Mouse (Mus musculus) embryonic facial prominence, embryonic 11.5 days (tissue): Measurements from ENCODE around the gene BC107364. TPM values are rescaled to one million over a fixed set of nuclear protein-coding genes. Genes with fewer than 3 reads are reported as not detected.
"Not testable (repeated sequence)": the region's sequence is repeated elsewhere in the genome, so short reads cannot be mapped to it uniquely, and the experiment has no call there.

Source experiments
- ATAC-seq: fragments of 200-750 bp; cut with Nextera tagmentation; replicated peaks from 2 replicates; pipeline ENCODE4 v1.8.0; 2017; ENCODE audit warnings: low read depth; ENCODE audit not compliant: insufficient number of reproducible peaks, low FRiP score, low TSS enrichment
- DNase-seq: peaks from one replicate; pipeline ENCODE4 v3.0.0-alpha.2; 2015; ENCODE audit warnings: low spot score
- H3K27ac ChIP-seq: fragments of 300-500 bp; sonication (generic); replicated peaks from 2 replicates; pipeline ENCODE4 v1.5.1; 2014; ENCODE audit warnings: mild to moderate bottlenecking, low read depth, low read length, control low read depth
- H3K27me3 ChIP-seq: fragments of 300-500 bp; sonication (generic); 2 replicates; pipeline ENCODE4 v1.6.1; 2014; ENCODE audit warnings: mild to moderate bottlenecking, low read length, moderate library complexity, mixed read lengths; ENCODE audit not compliant: control insufficient read depth, insufficient read depth
- H3K36me3 ChIP-seq: fragments of 300-500 bp; sonication (generic); replicated peaks from 2 replicates; pipeline ENCODE4 v1.6.1; 2014; ENCODE audit warnings: low read depth, mild to moderate bottlenecking, low read length, moderate library complexity, mixed read lengths; ENCODE audit not compliant: control insufficient read depth, insufficient read depth
- H3K4me1 ChIP-seq: fragments of 300-500 bp; sonication (generic); 2 replicates; pipeline ENCODE4 v1.6.1; 2014; ENCODE audit warnings: low read length, mixed read lengths; ENCODE audit not compliant: control insufficient read depth, insufficient read depth
- H3K4me2 ChIP-seq: fragments of 300-500 bp; sonication (generic); 2 replicates; pipeline ENCODE4 v1.6.1; 2014; ENCODE audit warnings: low read depth, mild to moderate bottlenecking, control low read depth, low read length, moderate library complexity
- H3K4me3 ChIP-seq: fragments of 300-500 bp; sonication (generic); 2 replicates; pipeline ENCODE4 v1.5.1; 2014; ENCODE audit warnings: low read depth, low read length, control low read depth
- H3K9ac ChIP-seq: fragments of 300-500 bp; sonication (generic); replicated peaks from 2 replicates; pipeline ENCODE4 v1.6.1; 2014; ENCODE audit warnings: mild to moderate bottlenecking, control low read depth, low read length
- H3K9me3 ChIP-seq: fragments of 300-500 bp; sonication (generic); replicated peaks from 2 replicates; pipeline ENCODE4 v1.6.1; 2016; ENCODE audit warnings: mild to moderate bottlenecking, low read length, inconsistent platforms, mixed read lengths; ENCODE audit not compliant: control insufficient read depth
- WGBS: fragments of 180-500 bp; shearing (Covaris S2); extraction: QIAGEN DNeasy Blood & Tissue Kit; methylation state at CpG from one replicate; pipeline ENCODE4 v1.1.7; 2014; 5-methylcytosine and 5-hydroxymethylcytosine counted together
- polyA plus RNA-seq: library from polyadenylated mRNA; unstranded; fragments of >200 nt; fragmentation: Nextera tagmentation; extraction: Ambion mirVana; gene quantifications from 2 replicates; pipeline ENCODE4 v1.2.1, GENCODE M21; 2014

BC107364 gene
- polyA plus RNA-seq, 1 experiment from 2014 or later = not detected

DNA sequence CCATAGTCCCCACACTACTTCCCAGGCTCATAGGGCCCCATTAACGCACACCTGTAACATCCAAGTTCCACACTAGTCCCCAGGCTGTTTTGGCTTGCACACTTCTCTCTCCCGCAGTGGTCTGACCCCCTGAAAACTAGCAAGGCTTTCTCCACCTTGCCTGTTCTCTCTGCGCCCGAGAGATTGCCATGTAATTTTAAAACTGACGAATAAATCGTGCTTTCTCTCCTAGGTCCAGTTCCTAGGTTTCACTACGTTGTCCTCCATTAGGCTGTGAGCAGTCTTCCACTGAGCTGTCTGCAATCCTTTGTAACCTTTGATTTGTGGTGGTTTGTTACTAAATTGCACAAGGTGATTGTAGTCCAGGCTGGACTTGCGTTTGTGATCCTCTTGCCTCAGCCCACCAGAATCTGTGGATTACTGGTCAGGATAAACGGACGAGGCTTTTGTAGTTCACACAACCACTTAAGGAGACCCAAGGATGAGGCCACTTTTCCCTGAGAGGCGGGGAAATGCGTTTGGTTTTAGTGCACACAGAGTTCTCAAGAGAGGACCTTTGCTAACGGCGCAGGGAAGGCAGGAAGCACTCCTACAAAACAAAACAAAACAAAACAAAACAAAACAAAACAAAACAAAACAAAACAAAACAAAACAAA, 44.6 kb upstream of the BC107364 start:
- Histone ChIP-seq H3K4me3 (peak overlapping the region; percentile 52), H3K4me2 (peak overlapping the region; percentile 85), H3K9ac (peak overlapping the region; percentile 35)
- not testable (repeated sequence) for H3K9me3 ChIP-seq, H3K27ac ChIP-seq, H3K27me3 ChIP-seq, H3K36me3 ChIP-seq, H3K4me1 ChIP-seq, ATAC-seq
- DNase-seq = peak; percentile 39
- WGBS = 12% methylated on average over 14 of the region's 14 CpGs

DNA sequence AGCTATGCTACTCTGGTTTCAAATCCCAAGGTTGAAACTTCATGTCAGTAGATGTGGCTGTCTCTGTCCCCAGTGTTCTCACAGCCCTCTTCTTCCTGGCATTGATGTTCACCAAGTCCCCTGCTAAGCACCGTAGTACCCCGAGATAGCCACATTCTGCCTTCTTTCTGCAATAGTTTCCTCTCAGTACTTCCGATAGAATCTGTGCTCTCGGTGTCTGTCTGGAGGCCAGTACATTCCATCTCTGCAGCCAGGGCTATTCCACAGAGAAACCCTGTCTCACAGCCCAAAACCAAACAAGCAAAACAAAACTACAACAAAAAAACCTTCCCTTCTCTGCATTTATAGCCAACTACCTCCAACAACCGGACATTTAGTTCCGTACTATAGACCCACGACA, 44.1 kb upstream of the BC107364 start:
- DNase-seq (no peak), ATAC-seq (no peak)
- H3K4me1 ChIP-seq = no peaks in the 10 kb centered on the region
- H3K4me3 ChIP-seq = no peak overlapping the region
- WGBS = 67% methylated on average over 7 of the region's 7 CpGs
- H3K9ac ChIP-seq = no peak overlapping the region
- no peak overlapping the region for H3K27ac ChIP-seq
- no peaks in the 10 kb centered on the region for H3K9me3 ChIP-seq
- no peak overlapping the region for H3K4me2 ChIP-seq
- H3K36me3 ChIP-seq = no peaks in the 10 kb centered on the region
- H3K27me3 ChIP-seq = no peaks in the 10 kb centered on the region

DNA sequence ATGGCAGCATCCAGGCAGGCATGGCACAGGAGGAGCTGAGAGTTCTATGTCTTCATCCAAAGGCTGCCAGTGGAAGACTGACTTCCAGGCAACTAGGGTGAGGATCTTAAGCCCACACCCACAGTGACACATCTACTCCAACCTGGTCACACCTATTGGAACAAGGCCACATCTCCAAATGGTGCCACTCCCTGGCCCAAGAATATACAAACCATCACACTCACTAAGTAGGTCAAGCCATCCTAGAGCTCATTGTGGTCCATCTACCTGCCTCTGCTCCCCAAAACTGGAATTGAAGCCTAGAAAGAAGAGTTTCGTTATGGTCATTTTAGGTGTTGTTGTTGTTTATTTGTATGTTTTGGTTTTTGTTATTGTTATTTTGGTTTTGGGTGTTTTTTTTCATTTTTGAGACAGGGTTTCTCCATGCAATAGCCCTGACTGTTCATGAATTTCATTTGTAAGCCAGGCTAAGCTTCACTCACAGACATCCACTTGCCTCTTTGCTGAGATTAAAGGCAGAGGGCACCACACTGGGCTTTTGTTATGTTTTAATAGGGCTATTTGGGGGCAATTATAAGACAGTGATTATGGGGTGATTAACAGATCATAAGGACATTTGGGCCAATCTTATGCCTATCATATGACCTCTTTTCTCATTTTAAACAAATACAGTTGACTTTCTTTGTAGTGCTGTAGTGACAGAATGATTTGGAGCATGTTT, 43.5 kb upstream of the BC107364 start:
- no peak for ATAC-seq
- Histone ChIP-seq H3K4me3 (no peak overlapping the region), H3K4me2 (no peak overlapping the region), H3K36me3 (no peaks in the 10 kb centered on the region), H3K4me1 (no peaks in the 10 kb centered on the region), H3K9me3 (no peaks in the 10 kb centered on the region), H3K27me3 (no peaks in the 10 kb centered on the region), H3K27ac (no peak overlapping the region), H3K9ac (no peak overlapping the region)
- no peak for DNase-seq
- WGBS = 83% methylated on average over 1 of the region's 1 CpGs

DNA sequence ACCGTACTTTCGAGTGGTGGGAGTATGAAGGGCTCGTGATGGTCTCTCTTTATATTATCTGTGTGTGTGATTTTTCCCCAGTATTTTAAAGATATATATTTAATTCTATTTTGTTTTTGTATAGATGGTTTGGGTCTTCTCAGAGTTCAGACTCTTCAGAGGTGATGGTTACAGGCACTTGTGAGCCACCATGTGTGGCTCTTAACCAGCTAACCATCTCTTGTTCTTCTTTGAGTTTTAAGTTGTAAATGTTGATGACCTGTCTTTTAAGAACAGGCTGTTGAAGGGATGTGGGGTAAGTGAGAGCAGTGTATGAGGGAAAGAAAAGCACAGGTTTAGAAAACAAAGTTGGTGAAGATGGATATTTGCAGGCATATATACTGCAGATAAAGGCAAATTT, 42.8 kb upstream of the BC107364 start:
- H3K9me3 ChIP-seq = no peaks in the 10 kb centered on the region
- whole genome bisulfite sequencing = 94% methylated on average over 3 of the region's 3 CpGs
- H3K27me3 ChIP-seq = no peaks in the 10 kb centered on the region
- no peak overlapping the region for H3K27ac ChIP-seq
- no peaks in the 10 kb centered on the region for H3K36me3 ChIP-seq
- no peak overlapping the region for H3K9ac ChIP-seq
- no peaks in the 10 kb centered on the region for H3K4me1 ChIP-seq
- no peak overlapping the region for H3K4me3 ChIP-seq
- ATAC-seq = no peak
- H3K4me2 ChIP-seq = no peak overlapping the region
- DNase-seq = no peak

DNA sequence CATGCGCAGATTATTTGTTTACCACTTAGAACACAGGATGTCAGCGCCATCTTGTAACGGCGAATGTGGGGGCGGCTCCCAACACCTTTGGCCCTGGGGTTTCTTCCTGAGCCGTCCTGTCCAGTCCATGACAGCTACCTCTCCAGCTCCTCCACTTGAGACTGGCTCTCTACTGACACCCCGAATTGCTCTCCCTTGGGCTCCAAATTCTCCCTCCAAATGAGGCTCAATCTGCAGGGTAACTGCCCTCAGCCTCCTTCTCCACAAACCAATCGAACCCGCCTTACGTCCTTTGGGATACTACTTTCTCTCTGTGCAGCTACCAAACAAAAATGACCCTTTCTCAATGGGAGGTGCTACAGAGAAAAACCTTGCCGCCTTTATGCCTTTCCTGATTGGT, 42.4 kb upstream of the BC107364 start:
- H3K27me3 ChIP-seq, H3K9ac ChIP-seq, H3K4me2 ChIP-seq, H3K36me3 ChIP-seq, DNase-seq, H3K4me1 ChIP-seq, ATAC-seq, H3K4me3 ChIP-seq, H3K9me3 ChIP-seq, H3K27ac ChIP-seq: not testable (repeated sequence)
- 91% methylated on average over 5 of the region's 11 CpGs for WGBS

DNA sequence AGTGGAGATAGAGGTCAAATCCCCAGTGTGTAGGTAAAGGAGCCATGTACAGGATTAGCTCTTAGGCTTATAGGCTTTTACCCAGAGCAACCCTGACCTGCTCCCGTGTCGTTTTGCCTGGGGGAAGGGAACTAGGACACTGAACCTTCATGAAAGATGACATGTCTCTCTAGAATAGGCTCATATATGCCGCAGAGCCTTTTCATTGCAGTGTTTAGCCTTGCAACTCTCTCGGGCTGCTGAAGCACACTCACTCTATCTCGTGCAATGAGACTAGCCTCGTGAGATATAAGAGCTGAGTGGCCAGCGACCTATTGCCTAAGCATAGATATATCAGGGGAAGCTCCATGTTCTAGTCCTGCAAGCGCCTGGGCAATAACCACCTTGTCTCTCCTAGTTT, 37.5 kb upstream of the BC107364 start:
- H3K27ac ChIP-seq, H3K4me3 ChIP-seq, H3K9ac ChIP-seq, H3K36me3 ChIP-seq, DNase-seq, H3K27me3 ChIP-seq, ATAC-seq, H3K4me1 ChIP-seq, H3K9me3 ChIP-seq, H3K4me2 ChIP-seq: not testable (repeated sequence)
- 71% methylated on average over 5 of the region's 8 CpGs for WGBS

DNA sequence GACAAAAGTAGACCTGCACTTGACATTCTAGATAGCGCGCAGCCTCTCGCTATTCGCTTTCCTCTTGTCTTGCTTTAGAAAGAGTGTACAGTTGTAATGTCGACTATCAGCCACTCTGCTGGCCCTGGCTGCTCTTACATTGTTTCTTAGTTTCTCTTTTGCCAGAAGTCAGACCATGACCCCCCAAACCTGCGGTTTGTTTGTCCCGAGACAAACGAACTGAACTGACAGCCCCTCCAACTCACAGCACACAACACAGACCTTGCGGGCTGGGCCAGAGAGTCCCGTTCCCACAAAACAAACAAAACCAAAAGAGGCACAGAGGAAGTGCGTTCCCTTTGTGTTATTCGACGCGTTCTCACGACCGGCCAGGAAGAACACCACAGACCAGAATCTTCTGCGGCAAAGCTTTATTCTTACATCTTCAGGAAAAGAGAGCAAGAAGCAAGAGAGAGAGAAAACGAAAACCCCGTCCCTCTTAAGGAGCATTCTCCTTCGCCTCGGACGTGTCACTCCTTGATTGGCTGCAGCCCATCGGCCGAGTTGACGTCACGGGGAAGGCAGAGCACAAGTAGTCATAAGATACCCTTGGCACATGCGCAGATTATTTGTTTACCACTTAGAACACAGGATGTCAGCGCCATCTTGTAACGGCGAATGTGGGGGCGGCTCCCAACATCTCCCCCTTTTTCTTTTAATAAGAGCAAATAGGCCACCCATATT, 37.0 kb upstream of the BC107364 start:
- H3K9me3 ChIP-seq, H3K9ac ChIP-seq, DNase-seq, H3K4me2 ChIP-seq, H3K4me3 ChIP-seq, H3K4me1 ChIP-seq, H3K27ac ChIP-seq, H3K36me3 ChIP-seq, H3K27me3 ChIP-seq: not testable (repeated sequence)
- WGBS = 0% methylated on average over 8 of the region's 31 CpGs
- peak; percentile 80 for ATAC-seq
